ENCODE assay signal across 10 mouse cellular contexts in the genomic region with DNA sequence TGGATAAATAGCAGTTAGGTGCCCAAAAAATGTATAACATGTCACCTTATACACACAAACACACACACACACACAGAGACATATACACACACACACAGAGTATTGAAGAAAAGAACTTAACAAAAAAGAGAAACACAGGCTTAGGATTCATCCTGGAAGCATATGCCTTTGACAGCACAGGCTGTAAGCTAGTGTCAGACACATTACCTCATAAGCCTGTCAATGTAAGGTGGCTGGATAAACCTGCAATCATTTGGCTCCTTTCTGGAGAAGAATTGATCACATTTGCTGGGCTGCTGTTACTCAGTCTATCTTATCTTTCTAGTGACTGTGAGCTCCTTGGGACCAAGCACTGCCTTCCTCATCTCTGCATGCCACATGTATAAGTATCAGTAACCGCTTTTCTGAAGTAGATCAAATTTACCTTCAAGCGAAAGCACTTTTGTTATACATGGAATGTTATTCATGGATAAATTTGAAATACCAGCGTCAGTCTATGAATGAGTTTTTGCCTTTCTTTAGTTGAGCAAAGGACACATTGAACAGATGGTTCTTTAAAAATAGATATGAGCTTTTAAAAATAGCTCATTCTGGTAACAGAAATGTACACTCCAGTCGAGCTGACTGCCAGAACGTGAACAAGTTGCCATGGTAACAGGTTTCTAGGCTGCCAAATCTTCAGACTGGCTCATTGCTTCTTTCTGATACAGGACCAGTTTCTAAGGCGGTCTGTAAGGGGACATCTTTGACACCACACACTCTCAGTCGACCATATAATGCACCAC. TPM values are rescaled to one million over a fixed set of nuclear protein-coding genes. Genes with fewer than 3 reads are reported as not detected.
A peak's percentile ranks its signal among the peaks of the same experiment; 100 is the strongest.
DNase-seq lines count a peak whose midpoint lies in the region; TF ChIP-seq lines count a peak whose summit lies in the region.
"Had no signal": no experiment of that assay in that cellular context is flagged by ENCODE, and none has a peak within 500 bp of the region (broad histone marks: within the 10 kb centered on the region; RNA-seq: fewer than 3 reads in every experiment).

No protein-coding gene starts in this region.

- no peak for TF ChIP-seq CTCF in gastrocnemius, adult 2 months (IDR thresholded peaks at IDR 0.05)

- intact Hi-C loops in gastrocnemius, adult 2 months (cut with DNase I): no loop called here

- peak; percentile 33 for DNase-seq in gastrocnemius, adult 2 months
- DNase-seq in gastrocnemius, postnatal 4 days (ENCODE audit: low spot score in 2 of 2): no peak
- peak; percentile 98 for DNase-seq in brain, adult 2 months (ENCODE audit: low read depth, low spot score)
- DNase-seq in frontal cortex, postnatal 10 days (ENCODE audit: low spot score in 2 of 2): peak; percentile 54 to 81
- DNase-seq in left cerebral cortex, adult 18-20 months (ENCODE audit: low spot score in 2 of 2): peak; percentile 61 to 71
- peak; percentile 49 for DNase-seq in skeletal muscle tissue, adult 2 months (ENCODE audit: low read depth, low spot score)
- DNase-seq in adrenal gland, adult 8-10 months: no peak
- no peak for DNase-seq in c-Kit-positive CD71-positive TER-119-positive erythroid progenitor cells, embryonic 14.5 days (ENCODE audit: low spot score)

- H3K27ac ChIP-seq in gastrocnemius, adult 2 months: peak overlapping the region; percentile 55
- H3K27ac ChIP-seq: embryonic facial prominence, embryonic 13.5 days; liver, embryonic 14.5 days had no signal

- H3K4me3 ChIP-seq in gastrocnemius, adult 2 months: peak overlapping the region; percentile 19; the same call in 1 of the 2 replicates
- H3K4me3 ChIP-seq: embryonic facial prominence, embryonic 13.5 days had no signal

RNA-seq across cellular contexts. Expression of a gene that starts 51.8 kb away (rescaled TPM):
- 1 to 10 TPM; 4.7 to 6.4 TPM for total RNA-seq in gastrocnemius, adult 2 months (2021)
- total RNA-seq in gastrocnemius, postnatal 4 days (2021): 10 to 100 TPM; 20.7 to 21.8 TPM
- total RNA-seq in left cerebral cortex, adult 18-20 months (2021): 1 to 10 TPM; 5.3 TPM
- 100 to 1,000 TPM in 1 of 4 experiments, 10 to 100 TPM in 3; 33.4 to 102 (median 63.6) TPM for total RNA-seq in adrenal gland, adult 8-10 months (2022)

Comparison
In these comparisons a context has a peak if more than half of its experiments do, and no peak if none do; other contexts are left out.
1. DNase-seq: peak in gastrocnemius, adult 2 months (single experiment), brain, adult 2 months (single experiment), frontal cortex, postnatal 10 days (2 of 2), left cerebral cortex, adult 18-20 months (2 of 2) and skeletal muscle tissue, adult 2 months (single experiment); none in gastrocnemius, postnatal 4 days (0 of 2), adrenal gland, adult 8-10 months (single experiment) and c-Kit-positive CD71-positive TER-119-positive erythroid progenitor cells, embryonic 14.5 days (single experiment).